Mouse (Mus musculus) thymus, postnatal 0 days (tissue): Measurements from ENCODE around the gene Mettl7a1. TPM values are rescaled to one million over a fixed set of nuclear protein-coding genes. Genes with fewer than 3 reads are reported as not detected.
"Not testable (repeated sequence)": the region's sequence is repeated elsewhere in the genome, so short reads cannot be mapped to it uniquely, and the experiment has no call there.

ENCODE experiments used
- DNase-seq: peaks from one replicate; pipeline ENCODE4 v3.0.0-alpha.2; 2015; ENCODE audit warnings: low spot score
- polyA plus RNA-seq: library from polyadenylated mRNA; unstranded; fragments of >200 nt; fragmentation: Nextera tagmentation; extraction: Ambion mirVana; gene quantifications from 2 replicates; pipeline ENCODE4 v1.2.1, GENCODE M21; 2015

The Mettl7a1 gene
- polyA plus RNA-seq, 1 experiment from 2014 or later = 6.4 TPM

- peak; percentile 56 for DNase-seq
Observed at GRCm38 (mm10) chr15:100300499-100300898, 3.4 kb upstream of the Mettl7a1 start.

GRCm38 (mm10) chr15:100301556-100301955, 2.4 kb upstream of the Mettl7a1 start:
- no peak for DNase-seq

DNA sequence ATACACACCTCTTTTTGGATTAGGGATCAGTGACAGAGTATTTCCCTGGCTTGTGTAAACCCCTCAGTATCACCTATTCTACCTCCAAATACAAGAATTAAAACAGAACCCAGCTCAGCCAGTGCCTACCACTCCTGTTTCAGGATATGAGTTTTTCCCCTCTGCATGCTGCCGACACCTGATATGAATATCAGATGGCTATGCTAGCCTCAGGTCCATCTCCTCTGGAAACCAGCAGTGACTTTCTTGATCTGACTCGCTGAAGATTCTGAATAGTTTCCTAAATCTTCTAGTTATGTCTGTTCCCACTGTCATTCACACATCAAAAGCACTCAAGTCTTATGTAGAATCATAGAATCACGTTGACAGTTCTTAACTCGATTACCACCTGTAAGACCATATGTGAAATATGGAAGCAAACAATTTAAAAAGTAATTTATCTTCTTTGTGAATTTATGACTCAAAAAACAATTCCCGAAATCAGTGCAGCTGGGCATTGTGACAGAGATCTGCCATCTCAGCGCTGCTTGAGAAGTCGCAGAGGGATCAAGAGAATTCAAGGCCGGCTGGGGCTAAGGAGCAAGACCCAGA, 417 bp upstream of the Mettl7a1 start:
- no peak for DNase-seq

DNA sequence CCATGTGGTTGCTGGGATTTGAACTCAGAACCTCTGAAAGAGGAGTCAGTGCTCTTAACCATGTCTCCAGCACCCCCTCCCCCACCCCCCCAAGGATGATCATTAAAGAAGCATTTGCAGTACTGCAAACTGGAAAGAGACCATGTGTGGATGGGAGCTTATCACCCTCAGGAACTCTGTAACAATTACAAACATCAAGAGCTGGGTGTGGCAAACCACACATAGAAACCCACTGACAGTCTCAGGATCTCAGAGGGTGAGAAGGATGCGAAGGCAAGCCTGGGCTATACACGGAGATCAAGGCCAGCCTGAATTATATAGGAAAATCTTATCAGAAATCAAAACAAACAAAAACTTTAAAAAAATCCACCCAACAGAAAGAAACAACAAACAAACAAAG, 2.3 kb downstream of the Mettl7a1 start:
- DNase-seq = no peak

GRCm38 (mm10) chr15:100307438-100308096, 3.6 kb downstream of the Mettl7a1 start:
- DNase-seq = peak; percentile 48

DNA sequence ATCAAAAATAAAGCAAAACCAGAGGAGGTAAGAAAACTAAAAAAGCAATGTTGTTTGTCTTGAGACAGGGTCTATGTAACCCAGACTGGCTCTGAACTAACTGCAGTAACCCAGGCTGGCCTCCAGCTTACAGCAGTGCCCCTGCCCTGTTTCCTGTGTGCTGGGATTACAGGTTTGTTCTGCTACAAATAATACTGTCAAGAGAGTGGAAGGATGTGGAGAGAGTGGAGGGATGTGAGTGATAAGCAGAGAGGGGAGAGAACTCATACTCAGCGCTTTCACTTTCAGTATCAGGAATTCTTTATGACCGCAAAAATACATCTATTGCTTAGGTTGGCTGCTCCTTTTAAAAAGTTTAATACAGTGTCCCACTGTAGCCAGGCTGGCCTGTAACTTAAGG, 8.4 kb downstream of the Mettl7a1 start:
- DNase-seq = peak; percentile 33

DNA sequence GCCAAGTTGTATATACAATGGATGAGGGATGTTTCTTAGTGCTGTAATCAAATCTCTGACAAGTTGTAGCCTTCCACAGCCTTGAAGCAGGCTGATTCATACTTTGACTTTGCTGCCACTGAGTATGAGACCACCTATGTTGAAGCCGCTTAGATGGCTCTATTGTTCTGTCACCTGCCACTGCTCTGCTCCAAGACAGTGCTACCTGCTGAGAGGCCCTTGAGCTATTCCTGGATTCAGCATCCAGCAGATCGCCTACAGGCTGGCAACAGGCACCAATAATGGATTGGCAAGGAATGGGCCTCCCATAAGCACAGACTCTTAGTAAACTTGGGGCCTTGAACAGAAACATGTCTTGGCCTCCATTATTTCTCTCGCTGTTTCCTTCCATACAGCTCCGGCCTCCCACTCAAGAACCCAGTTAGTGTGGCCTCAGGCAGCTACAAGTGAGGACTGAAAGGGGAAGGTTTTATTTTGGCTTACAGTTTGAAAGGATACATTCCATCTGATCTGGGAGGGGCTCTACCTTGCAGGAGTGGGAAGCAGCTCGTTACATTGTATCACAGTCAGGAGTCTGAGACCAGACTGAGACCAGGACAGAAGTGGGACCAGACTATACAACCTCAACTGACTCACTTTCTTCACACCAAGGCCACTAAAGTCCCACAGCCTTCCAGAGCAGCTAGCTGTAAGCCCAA, 10.7 kb downstream of the Mettl7a1 start:
- no peak for DNase-seq

GRCm38 (mm10) chr15:100318014-100318671, 14.2 kb downstream of the Mettl7a1 start:
- DNase-seq = not testable (repeated sequence)

DNA sequence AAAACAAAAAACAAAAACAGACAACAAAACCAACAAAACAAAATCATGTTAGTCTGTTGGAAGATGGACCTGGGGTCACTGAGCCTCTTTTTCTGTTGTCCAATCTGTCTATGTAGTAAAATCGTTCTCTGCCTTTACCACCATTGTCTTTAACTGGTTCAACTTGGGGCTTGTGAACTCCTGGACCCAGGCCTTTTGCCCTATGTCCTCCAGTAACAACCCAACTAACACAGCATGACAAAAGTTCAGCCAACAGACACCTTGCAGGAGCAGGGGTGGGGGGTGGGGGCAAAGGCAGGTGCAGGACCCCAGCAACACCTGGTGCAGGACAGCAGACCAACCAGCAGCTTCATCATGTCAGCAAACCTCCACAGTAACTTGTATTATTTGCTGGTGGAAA, 15.9 kb downstream of the Mettl7a1 start:
- no peak for DNase-seq

- DNase-seq = no peak
Observed at GRCm38 (mm10) chr15:100320295-100320905, 16.5 kb downstream of the Mettl7a1 start.

GRCm38 (mm10) chr15:100321134-100321533, 17.2 kb downstream of the Mettl7a1 start:
- no peak for DNase-seq

- DNase-seq = no peak
Observed at GRCm38 (mm10) chr15:100324021-100324591, 20.2 kb downstream of the Mettl7a1 start.

DNA sequence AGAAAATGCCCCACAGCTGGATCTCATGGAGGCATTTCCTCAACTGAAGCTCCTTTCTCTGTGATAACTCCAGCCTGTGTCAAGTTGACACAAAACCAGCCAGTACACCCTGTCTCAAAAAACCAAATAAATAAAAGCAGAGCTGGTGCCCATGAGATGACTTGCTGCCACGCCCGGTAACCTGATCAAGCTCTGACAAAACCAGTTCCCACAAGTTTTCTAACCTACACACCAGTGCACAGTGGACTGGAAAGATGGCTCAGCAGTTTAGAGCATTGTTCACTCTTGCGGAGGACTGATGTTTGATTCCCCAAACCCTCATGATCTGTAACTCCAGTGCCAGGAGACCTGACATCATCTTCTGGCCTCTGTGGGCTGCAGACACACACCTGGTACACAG, 21.3 kb downstream of the Mettl7a1 start:
- DNase-seq = no peak

- not testable (repeated sequence) for DNase-seq
Observed at GRCm38 (mm10) chr15:100328089-100328488, 24.1 kb downstream of the Mettl7a1 start.

DNA sequence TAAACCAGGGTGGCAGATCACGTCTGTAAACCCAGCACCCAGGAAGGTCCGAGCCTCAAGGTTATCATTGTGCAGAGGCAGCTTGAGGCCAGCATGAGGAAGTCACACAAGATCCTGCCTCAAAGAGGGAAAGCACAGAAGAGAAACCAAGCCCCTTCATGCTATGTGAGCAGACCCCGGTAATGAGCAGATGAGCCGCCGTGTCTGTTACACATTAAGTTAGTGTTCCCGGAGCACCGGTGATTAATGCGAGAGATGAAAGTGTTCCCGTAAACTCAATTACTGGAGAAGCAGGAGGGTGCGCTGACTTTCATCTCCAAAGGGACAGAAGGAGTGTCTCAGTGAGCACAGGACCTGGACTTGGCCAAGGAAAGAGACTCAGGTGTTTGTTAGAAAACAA, 25.4 kb downstream of the Mettl7a1 start:
- not testable (repeated sequence) for DNase-seq

DNA sequence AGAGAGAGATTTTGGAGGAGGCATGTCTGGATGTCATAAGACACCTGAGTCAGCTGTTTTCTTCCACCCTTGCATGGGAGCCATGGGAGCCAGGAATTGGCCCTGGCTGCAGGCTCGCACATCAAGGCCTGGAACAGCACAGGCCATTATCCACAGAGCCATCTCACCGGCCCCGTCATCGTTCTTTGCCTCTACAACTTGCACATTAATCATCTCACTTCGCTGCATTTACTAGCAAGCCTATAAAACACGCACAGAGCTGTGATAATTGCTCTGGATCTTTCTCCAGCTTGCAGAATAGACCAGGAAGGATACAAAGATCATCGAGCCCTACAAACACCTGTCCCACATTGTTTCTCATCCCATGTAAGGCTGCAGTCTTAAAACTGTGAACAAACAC, 26.8 kb downstream of the Mettl7a1 start:
- no peak for DNase-seq

DNA sequence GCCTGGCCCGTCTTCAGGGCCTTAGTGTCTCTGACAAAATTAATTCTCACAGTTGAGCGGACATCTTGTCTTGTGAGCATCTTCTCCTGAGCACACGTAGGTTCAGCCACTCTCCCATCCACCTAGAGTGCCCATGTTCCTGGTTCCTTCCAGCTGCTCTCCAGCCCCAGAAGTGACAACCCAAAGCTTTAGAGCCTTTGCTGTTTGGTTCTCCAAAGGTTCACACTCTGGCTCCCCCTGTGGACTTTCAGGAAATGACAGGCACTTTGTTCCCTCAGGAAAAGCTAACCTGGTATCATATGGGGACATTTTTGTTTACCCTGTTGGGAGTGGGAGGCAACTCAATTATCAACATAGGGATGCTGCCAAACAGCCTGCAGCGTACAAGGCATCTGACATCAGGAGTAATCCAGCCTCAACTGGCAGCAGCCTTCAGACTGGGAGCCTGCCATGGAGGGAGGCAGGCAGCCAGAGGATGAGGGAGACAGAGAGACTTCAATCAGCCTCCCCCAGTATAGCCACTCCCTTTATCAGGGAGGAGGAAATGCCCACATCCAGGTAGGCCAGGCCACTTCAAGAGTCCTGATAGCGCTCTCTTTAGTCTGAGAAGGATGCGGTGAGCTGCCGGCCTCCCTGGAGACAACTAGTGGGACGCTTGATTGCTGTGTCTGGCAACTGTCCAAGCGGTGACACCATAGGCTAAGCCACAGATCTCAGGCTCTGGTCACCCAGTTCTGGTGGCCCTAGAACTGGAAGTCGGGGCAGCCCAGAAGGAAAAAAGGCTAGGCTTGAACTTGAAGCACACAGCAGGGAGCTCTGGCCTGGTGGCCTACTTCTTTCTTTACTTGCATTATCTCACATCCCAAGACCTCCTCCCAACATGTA, 28.4 kb downstream of the Mettl7a1 start:
- DNase-seq = not testable (repeated sequence)

DNA sequence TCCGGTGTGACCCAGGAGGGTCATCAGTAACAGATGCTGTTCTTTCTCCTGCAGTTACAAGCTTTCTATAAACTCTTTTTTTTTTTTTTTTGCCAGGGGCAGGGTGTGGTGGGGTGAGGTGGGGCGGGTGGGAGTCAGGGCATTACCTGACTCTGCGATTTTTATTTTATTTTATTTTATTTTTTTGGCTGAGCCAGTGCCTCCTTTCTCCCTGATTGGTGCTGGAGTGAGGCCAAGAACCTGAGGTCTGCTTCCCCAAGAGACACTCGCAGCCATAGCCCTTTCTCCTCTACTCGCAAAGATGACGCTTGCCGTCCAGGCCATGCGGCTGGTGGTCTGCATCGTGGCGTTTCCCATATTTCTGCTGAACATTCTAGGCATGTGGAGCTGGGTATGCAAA, 30.7 kb downstream of the Mettl7a1 start, which contains the start of gene Mettl7a3:
Gene Mettl7a3, plus strand, starts transcription at position 301 of the 400 bp plus-strand sequence.
- DNase-seq = no peak

- DNase-seq = not testable (repeated sequence)
Observed at GRCm38 (mm10) chr15:100337328-100337727, 33.4 kb downstream of the Mettl7a1 start.

DNA sequence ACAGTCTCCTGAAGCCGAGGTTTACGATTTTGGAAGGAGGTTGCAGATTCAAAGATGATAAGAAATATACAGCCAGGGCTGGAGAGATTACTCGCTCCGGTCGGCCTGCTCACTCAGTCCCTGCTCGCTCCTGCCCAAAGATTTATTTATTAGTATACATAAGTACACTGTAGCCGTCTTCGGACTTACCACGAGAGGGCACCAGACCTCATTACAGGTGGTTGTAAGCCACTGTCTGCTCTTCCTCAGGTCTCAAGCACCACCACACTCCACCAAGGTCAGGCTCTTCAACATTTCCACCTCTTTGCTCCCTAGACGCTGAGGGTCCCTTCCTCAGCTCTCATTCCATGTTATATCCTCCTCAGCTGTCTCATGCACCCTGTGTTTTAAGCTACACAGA, 33.9 kb downstream of the Mettl7a1 start:
- peak; percentile 46 for DNase-seq
